Mouse (Mus musculus): Measurements from ENCODE around the gene Lmo2. TPM values are rescaled to one million over a fixed set of nuclear protein-coding genes. Genes with fewer than 3 reads are reported as not detected.

Lmo2 gene
- 10 to 100 TPM; 27.9 to 32.2 TPM for total RNA-seq (2021)
- long read RNA-seq, experiment 1, transcript Lmo2-204 (4 exons, 848 nt) = minor isoform, 6 of 41 reads
- long read RNA-seq, experiment 1, transcript Lmo2-203 (4 exons, 1,654 nt) = major isoform, 15 of 41 reads
- long read RNA-seq, experiment 1, transcript Lmo2-202 (3 exons, 1,706 nt) = minor isoform, 14 of 41 reads
- long read RNA-seq, experiment 1, partial matches to known transcripts = 1 of 41 reads
- long read RNA-seq, experiment 1, other reads (novel, unspliced or antisense) = 5 of 41 reads
- long read RNA-seq, experiment 2, transcript Lmo2-203 (4 exons, 1,654 nt) = minor isoform, 5 of 16 reads
- long read RNA-seq, experiment 2, transcript Lmo2-202 (3 exons, 1,706 nt) = major isoform, 7 of 16 reads
- long read RNA-seq, experiment 2, partial matches to known transcripts = 0 of 16 reads
- long read RNA-seq, experiment 2, other reads (novel, unspliced or antisense) = 2 of 16 reads

DNA sequence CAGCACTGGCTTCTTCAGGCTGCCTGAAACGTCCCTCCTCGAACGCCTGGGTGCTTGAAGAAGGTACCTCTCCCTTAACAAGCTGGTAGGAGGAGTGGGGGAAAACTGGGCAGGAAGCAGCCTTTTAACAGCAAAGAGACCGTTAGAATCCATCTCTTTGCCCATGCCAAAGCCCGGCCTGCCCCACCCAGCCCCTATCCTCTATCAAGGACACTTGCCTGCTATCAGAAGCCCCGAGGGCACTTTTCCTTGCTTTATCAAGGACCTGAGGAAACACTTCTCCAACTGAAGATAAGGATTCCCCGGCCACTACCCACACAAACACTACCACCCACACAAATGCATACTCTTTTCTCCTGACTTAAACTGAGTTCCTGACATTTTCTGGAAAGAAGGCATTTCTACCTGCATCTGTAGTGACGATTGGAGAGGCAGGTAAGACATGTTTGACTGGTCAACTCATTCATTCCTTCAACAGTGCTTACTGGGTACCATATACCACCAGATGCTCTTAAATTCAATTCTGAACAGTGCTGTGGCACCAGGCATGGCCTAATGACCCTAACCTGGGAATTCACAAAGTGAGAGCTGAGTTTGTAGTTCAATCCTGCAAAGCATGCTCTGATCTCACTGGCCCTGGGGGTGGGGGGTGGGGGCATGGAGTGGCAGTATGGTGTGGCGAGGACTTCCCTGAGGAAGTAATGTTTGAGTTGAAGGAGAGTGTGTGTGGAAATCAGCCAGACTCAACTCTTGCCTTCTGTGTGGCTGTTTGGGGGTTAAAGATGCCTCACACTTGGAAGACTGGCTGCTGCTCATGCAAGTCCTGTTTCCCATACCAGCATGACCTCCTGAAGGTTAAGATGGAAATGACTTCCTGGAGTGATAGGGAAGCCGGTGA lies at the start of gene Lmo2:
Lmo2 (plus strand) TSS at position 338 of the 898 bp plus-strand sequence.
- no peak for DNase-seq

DNA sequence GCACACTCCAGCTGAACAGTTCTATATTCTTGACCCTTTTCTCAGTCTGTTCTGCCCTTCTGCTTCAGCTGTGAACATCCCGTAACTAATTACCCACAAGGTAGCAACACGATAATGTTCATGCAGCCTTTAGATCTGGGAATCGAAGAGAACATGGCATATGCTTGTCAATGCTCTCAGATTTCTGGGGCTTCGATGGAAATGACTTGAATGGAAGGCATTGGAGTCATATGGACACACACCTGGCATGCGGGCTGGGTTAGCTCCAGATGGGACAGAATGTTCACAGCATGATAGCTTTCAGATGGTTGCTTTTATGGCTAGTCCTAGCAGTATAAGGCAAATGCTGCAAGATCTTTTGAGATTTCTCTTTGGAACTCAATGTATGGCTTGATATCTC lies 47.2 kb upstream of the Lmo2 start:
- no peak for DNase-seq

- no peak for DNase-seq
These were observed 45.1 kb upstream of the Lmo2 start for GRCm38 (mm10) chr2:103912481-103913251.

DNA sequence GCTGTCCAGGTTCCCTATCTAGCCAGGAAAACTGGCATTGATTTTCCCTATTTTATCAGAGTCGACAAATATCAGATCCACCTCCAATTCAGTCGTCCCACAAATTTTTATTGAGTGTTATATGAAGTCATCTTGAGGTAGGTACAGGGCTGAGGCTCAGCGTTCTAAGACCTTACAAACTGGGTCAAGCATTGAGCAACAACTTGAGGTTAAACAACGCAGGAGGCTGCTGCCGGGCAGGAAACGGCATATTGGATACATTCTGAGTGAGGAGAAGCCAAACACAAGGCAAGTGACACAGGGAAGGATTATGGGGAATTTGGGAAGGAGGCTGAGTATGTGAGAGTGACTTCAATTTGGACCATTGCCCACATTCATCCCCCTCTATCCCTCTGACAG lies 44.5 kb upstream of the Lmo2 start:
- DNase-seq = no peak

DNA sequence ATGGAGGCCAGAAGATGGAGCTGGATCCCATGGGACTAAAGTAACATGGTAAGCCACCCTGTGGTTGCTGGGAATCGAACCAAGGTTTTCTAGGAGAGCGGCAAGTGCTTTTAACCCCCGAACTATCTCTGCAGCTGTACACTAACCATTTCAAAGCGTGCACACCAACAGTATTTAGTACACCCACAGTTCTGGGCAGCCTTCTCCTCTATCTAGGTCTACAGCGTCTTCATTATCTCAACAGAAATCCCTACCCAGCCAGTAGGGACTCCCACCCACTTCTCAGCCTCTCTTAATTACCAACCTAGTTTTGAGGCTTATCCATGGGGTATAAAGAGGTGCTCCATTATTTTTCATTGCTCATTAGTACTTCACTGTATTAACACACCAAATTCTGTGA lies 41.7 kb upstream of the Lmo2 start:
- no peak for DNase-seq

DNA sequence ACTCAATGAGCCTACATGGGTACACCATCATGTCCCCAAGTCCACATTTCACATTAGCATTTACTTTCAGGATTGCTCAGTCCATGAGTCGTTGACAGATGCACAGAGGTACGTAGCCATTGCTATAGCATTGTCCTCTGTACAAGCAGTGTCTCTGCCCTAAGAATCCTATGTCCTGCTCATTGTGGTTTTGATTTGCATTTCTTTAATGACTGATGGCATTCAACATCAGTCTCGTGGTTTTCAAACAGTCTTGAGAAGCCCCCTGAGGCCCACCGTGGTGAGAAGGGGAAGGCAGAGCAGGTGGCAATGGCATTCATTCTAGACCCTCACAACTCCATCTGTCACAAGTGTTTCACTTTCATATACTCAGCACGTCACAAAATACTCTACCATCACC lies 40.4 kb upstream of the Lmo2 start:
- DNase-seq = no peak

DNA sequence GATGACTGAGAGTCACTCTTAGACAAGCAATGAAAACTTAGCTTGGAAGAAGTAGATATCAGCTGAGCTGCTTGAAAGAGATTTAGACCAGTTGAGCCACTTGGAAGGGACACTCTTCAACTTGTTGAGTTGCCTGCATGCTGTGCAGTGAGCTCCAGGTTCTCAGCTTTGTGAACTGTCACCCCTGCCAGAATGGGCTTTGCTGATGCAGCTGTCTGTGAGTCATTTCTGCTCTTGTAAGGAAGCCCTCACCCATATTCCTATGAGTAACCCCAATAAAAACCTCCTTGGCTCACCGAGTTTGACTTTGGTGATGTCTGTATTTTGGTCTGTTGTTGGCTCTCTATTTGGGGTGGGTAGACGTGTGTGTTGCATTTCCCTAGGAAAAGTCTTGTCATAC lies 39.4 kb upstream of the Lmo2 start:
- no peak for DNase-seq

- DNase-seq = no peak
These were observed 38.3 kb upstream of the Lmo2 start for GRCm38 (mm10) chr2:103919488-103919887.

GRCm38 (mm10) chr2:103926586-103927113 lies 31.1 kb upstream of the Lmo2 start:
- no peak for DNase-seq

DNA sequence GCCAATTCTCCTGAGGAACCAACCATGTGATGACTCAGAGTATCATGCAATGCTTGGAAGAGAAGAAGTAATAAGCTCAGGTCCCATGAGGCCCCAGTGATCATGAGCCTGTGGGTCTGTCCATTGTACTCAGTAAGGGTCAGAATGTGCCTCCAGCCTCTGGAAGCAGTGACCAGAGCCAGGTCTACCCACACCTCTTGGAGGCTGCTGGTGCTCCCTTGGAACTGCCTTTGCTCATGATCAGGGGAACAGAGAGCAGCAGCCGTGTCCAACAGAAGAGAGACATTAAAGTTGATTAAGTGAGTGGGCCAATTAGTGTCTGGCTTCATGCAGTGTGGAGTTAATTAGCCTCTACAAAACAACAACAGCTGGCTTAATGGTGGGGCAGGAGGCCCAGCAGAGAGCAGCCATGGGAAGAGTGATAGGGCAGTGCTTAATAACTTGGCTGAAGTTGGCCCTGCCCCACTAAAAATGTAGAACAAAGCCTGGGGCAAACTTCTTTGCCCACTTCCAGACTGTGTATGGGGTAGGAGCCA lies 30.1 kb upstream of the Lmo2 start:
- DNase-seq = peak in 1 of 2 experiments; percentile 10

- peak in 1 of 2 experiments; percentile 18 for DNase-seq
These were observed 27.3 kb upstream of the Lmo2 start for GRCm38 (mm10) chr2:103930306-103931019.

- DNase-seq = peak in 1 of 2 experiments; percentile 26
These were observed 26.3 kb upstream of the Lmo2 start for GRCm38 (mm10) chr2:103931511-103931911.

- DNase-seq = peak in 1 of 2 experiments; percentile 12
These were observed 25.8 kb upstream of the Lmo2 start for GRCm38 (mm10) chr2:103932025-103932424.

DNA sequence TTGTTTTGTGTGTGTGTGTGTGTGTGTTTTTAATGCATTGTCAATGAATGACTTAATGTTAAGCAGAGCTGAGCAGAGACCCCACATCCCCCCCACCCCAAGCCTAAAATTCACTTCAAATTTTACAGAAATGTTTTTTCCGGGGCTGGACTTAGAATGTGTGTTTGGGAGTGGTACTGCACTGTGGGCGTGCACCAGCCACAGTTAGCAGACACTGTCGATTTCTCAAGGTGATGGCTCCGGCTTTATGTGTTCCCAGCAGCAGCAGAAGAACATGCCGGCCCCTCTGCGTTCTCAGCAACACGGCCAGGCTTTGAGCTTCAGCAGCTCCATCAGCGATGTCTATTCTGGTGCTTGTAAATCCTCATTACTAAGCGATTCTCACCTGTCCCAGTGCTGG lies 25.3 kb upstream of the Lmo2 start:
- no peak for DNase-seq

DNA sequence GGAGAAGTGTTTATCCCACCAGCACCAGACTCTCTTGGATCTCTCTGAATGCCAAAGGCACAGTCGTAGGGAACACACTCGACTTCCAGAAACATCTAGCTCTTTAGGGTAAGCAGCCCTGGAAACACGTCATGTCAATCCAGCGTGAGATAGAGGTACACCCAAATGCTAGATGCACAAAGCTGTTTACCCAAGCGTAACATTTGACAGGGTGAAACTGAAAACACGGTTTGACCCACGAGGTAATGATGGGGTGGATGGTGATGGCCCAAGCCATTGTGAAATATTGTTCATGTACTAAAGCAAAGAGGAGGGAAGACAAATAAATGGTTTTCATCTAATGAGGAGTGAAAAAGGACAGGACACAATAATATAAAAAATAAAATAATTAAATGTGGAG lies 23.5 kb upstream of the Lmo2 start:
- no peak for DNase-seq

- no peak for DNase-seq
These were observed 23.1 kb upstream of the Lmo2 start for GRCm38 (mm10) chr2:103934670-103935069.

GRCm38 (mm10) chr2:103935691-103936435 lies 21.9 kb upstream of the Lmo2 start:
- no peak for DNase-seq

DNA sequence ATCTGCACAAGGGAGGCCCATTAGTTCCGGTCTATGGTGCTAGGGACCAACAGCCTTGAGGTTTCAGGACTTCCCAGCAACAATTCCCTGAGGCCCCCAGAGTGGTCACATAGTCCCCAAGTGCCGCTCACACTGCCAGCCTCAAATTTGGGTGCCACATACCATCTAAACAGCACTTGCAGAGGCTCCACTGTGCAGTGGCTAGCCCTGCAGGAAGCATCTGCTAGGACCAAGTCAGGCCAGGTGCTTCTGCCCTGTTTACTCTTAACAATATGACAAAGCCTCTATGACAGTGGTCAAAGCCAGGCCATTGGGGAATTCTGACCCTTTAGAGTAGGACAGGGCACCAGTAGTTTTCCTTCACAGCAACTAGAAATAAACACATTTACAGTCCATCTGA lies 21.1 kb upstream of the Lmo2 start:
- no peak for DNase-seq

DNA sequence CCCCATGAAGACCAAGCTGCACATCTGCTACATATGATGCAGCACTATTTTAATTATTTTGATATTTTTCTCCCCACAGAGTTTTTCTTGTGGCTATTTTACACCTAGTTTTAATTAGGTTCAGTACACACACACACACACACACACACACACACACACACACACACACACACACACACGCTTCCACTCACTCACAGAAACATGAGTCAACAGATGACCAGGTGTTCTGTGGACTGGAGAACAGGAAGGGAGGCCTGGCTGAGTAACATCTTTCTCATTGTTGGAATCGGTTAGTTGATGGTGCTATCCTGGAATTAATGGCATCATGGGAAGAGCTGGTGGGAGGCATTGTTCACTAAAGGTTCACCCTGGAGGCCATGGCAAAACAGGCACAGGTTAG lies 20.1 kb upstream of the Lmo2 start:
- DNase-seq = no peak

- DNase-seq = no peak
These were observed 19.2 kb upstream of the Lmo2 start for GRCm38 (mm10) chr2:103938573-103938972.

Measured in adrenal gland, postnatal 36 days (tissue).